Mouse (Mus musculus) stomach, postnatal 0 days (tissue): ENCODE data around the gene Clec2d. TPM values are rescaled to one million over a fixed set of nuclear protein-coding genes. Genes with fewer than 3 reads are reported as not detected.

Source experiments
- ATAC-seq: fragments of 200-750 bp; cut with Nextera tagmentation; 2 replicates; pipeline ENCODE4 v1.8.0; 2017; ENCODE audit not compliant: low FRiP score, low TSS enrichment
- DNase-seq: peaks from one replicate; pipeline ENCODE4 v3.0.0-alpha.2; 2016; ENCODE audit warnings: low spot score
- H3K27ac ChIP-seq: fragments of 300-500 bp; sonication (generic); replicated peaks from 2 replicates; pipeline ENCODE4 v1.5.1; 2014; ENCODE audit warnings: mild to moderate bottlenecking, control low read depth
- H3K27me3 ChIP-seq: fragments of 300-500 bp; sonication (generic); 2 replicates; pipeline ENCODE4 v1.6.1; 2014; ENCODE audit warnings: low read length; ENCODE audit not compliant: control insufficient read depth, insufficient read depth
- H3K36me3 ChIP-seq: fragments of 300-500 bp; sonication (generic); 2 replicates; pipeline ENCODE4 v1.6.1; 2014; ENCODE audit warnings: low read length, mixed read lengths; ENCODE audit not compliant: control insufficient read depth, insufficient read depth
- H3K4me1 ChIP-seq: fragments of 300-500 bp; sonication (generic); replicated peaks from 2 replicates; pipeline ENCODE4 v1.6.1; 2014; ENCODE audit warnings: antibody characterized with exemption; ENCODE audit not compliant: control insufficient read depth, insufficient read depth
- H3K4me2 ChIP-seq: fragments of 300-500 bp; sonication (generic); replicated peaks from 2 replicates; pipeline ENCODE4 v1.6.1; 2014; ENCODE audit warnings: low read depth, mild to moderate bottlenecking, control low read depth, moderate library complexity
- H3K4me3 ChIP-seq: fragments of 300-500 bp; sonication (generic); 2 replicates; pipeline ENCODE4 v1.5.1; 2014; ENCODE audit warnings: low read depth, low read length, control low read depth
- H3K9ac ChIP-seq: fragments of 300-500 bp; sonication (generic); 2 replicates; pipeline ENCODE4 v1.6.1; 2014; ENCODE audit warnings: mild to moderate bottlenecking, low read length, control low read depth, mixed read lengths
- H3K9me3 ChIP-seq: fragments of 300-500 bp; sonication (generic); 2 replicates; pipeline ENCODE4 v1.6.1; 2016; ENCODE audit warnings: low read length; ENCODE audit not compliant: control insufficient read depth
- CTCF ChIP-seq: IDR thresholded peaks from 2 replicates; pipeline ENCODE4 v1.5.1; 2016; ENCODE audit warnings: antibody characterized with exemption, low read depth, mild to moderate bottlenecking, moderate library complexity
- EP300 ChIP-seq: optimal IDR thresholded peaks from 2 replicates; pipeline ENCODE3; 2016; ENCODE audit warnings: antibody characterized with exemption
- WGBS: fragments of 180-500 bp; shearing (Covaris S2); extraction: QIAGEN DNeasy Blood & Tissue Kit; methylation state at CpG from one replicate; pipeline ENCODE4 v1.1.7; 2014; 5-methylcytosine and 5-hydroxymethylcytosine counted together
- polyA plus RNA-seq: library from polyadenylated mRNA; unstranded; fragments of >200 nt; fragmentation: Nextera tagmentation; extraction: Ambion mirVana; gene quantifications from 2 replicates; pipeline ENCODE4 v1.2.1, GENCODE M21; 2015

The Clec2d gene
- 0.42 and 0.87 TPM in 2 replicates for polyA plus RNA-seq

- peak within 1 kb of the TSS; percentile 98 for H3K27ac ChIP-seq
- peak within 1 kb of the TSS; percentile 85 for H3K9ac ChIP-seq
- no peaks in the 10 kb centered on the region for H3K9me3 ChIP-seq
- DNase-seq = peak; percentile 91
- peaks cover under 1% of the 10 kb centered on the region; the same call in 1 of the 2 replicates for H3K36me3 ChIP-seq
- under 1% methylated on average over 15 of the region's 15 CpGs for WGBS
- H3K4me2 ChIP-seq = peak within 1 kb of the TSS; percentile 62
- H3K4me1 ChIP-seq = no peaks in the 10 kb centered on the region
- TF ChIP-seq EP300 (peak; percentile 90), CTCF (peak; percentile 82)
- ATAC-seq = peak; percentile 95
- no peaks in the 10 kb centered on the region for H3K27me3 ChIP-seq
- peak within 1 kb of the TSS; percentile 59 for H3K4me3 ChIP-seq
These were observed at the start of gene Clec2d for GRCm38 (mm10) chr6:129180403-129181169. Gene Clec2d (plus strand): TSS chr6:129180615.

- H3K27me3 ChIP-seq = no peaks in the 10 kb centered on the region
- no peaks in the 10 kb centered on the region for H3K36me3 ChIP-seq
- no peak for ATAC-seq
- DNase-seq = no peak
- TF ChIP-seq CTCF (no peak), EP300 (no peak)
- no peaks in the 10 kb centered on the region for H3K4me1 ChIP-seq
- no peak overlapping the region for H3K9ac ChIP-seq
- H3K27ac ChIP-seq = no peak overlapping the region
- 88% methylated on average over 4 of the region's 4 CpGs for WGBS
- H3K4me2 ChIP-seq = no peak overlapping the region
- no peak overlapping the region for H3K4me3 ChIP-seq
- H3K9me3 ChIP-seq = no peaks in the 10 kb centered on the region
These were observed 47.6 kb upstream of the Clec2d start for GRCm38 (mm10) chr6:129132604-129133341.

- Histone ChIP-seq H3K4me1 (no peaks in the 10 kb centered on the region), H3K27ac (no peak overlapping the region), H3K9ac (no peak overlapping the region), H3K4me2 (no peak overlapping the region), H3K4me3 (no peak overlapping the region), H3K36me3 (no peaks in the 10 kb centered on the region), H3K9me3 (no peaks in the 10 kb centered on the region), H3K27me3 (no peaks in the 10 kb centered on the region)
- DNase-seq (no peak), ATAC-seq (no peak)
- TF ChIP-seq EP300 (no peak), CTCF (no peak)
- WGBS = 95% methylated on average over 2 of the region's 2 CpGs
These were observed 33.6 kb upstream of the Clec2d start for GRCm38 (mm10) chr6:129146812-129147211.

GRCm38 (mm10) chr6:129160103-129160502, 20.3 kb upstream of the Clec2d start:
- Histone ChIP-seq H3K27me3 (no peaks in the 10 kb centered on the region), H3K9ac (no peak overlapping the region), H3K36me3 (no peaks in the 10 kb centered on the region), H3K4me1 (no peaks in the 10 kb centered on the region), H3K9me3 (no peaks in the 10 kb centered on the region), H3K4me2 (no peak overlapping the region), H3K4me3 (no peak overlapping the region), H3K27ac (no peak overlapping the region)
- TF ChIP-seq EP300 = no peak
- TF ChIP-seq CTCF = no peak
- no peak for ATAC-seq
- no peak for DNase-seq
- WGBS = 74% methylated on average over 3 of the region's 3 CpGs

- TF ChIP-seq CTCF (no peak), EP300 (no peak)
- no peak overlapping the region for H3K9ac ChIP-seq
- WGBS = 78% methylated on average over 3 of the region's 3 CpGs
These were observed 19.3 kb upstream of the Clec2d start for GRCm38 (mm10) chr6:129161136-129161535.

GRCm38 (mm10) chr6:129161951-129162350, 18.5 kb upstream of the Clec2d start:
- Histone ChIP-seq H3K27ac (no peak overlapping the region), H3K27me3 (no peaks in the 10 kb centered on the region), H3K4me3 (no peak overlapping the region), H3K9ac (no peak overlapping the region), H3K36me3 (no peaks in the 10 kb centered on the region), H3K4me2 (no peak overlapping the region), H3K4me1 (no peaks in the 10 kb centered on the region), H3K9me3 (no peaks in the 10 kb centered on the region)
- TF ChIP-seq CTCF = no peak
- no peak for TF ChIP-seq EP300
- ATAC-seq = no peak
- DNase-seq = no peak

More at GRCm38 (mm10) chr6:129161136-129161535, 19.3 kb upstream of the Clec2d start:
- no peaks in the 10 kb centered on the region for H3K27me3 ChIP-seq
- no peak overlapping the region for H3K27ac ChIP-seq
- no peaks in the 10 kb centered on the region for H3K9me3 ChIP-seq
- H3K4me3 ChIP-seq = no peak overlapping the region
- no peak overlapping the region for H3K4me2 ChIP-seq
- DNase-seq (no peak), ATAC-seq (no peak)
- H3K4me1 ChIP-seq = no peaks in the 10 kb centered on the region
- no peaks in the 10 kb centered on the region for H3K36me3 ChIP-seq
